ENCODE assay signal across 20 mouse cellular contexts in the genomic region with DNA sequence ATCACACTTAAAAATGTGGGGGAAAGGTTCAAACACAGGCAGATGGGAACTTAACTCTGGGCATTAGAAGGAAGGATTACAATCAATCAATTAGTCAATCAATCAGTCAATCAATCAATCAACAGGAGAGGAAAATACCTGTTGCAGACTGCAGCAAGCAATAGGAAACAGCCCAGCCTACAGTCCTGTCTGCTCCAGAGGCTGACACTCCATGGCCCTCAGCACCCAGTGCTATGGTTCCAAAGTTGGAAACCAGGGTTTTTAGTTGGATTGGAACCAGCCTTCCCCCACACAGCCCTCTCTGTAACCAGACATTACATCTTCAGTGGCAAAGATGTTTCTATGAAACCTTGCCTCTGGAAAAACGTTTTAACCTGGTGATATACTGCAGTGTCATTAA. TPM values are rescaled to one million over a fixed set of nuclear protein-coding genes. Genes with fewer than 3 reads are reported as not detected.
DNase-seq lines count a peak whose midpoint lies in the region; ATAC-seq and TF ChIP-seq lines count a peak whose summit lies in the region.
"Had no signal": no experiment of that assay in that cellular context is flagged by ENCODE, and none has a peak within 500 bp of the region (broad histone marks: within the 10 kb centered on the region; RNA-seq: fewer than 3 reads in every experiment).

No protein-coding gene starts in this region.

- no peaks in the 10 kb centered on the region for H3K79me2 ChIP-seq in liver, adult 2 months (ENCODE audit: control insufficient read depth, insufficient read depth, low read length)

- no peak overlapping the region for H3K9ac ChIP-seq in intestine, postnatal 0 days (ENCODE audit: low read depth, low read length)
- H3K9ac ChIP-seq in intestine, embryonic 16.5 days (ENCODE audit: low read depth, low read length), result no peak overlapping the region
- H3K9ac ChIP-seq in liver, adult 2 months (ENCODE audit: low read depth, low read length), result no peak overlapping the region
- H3K9ac ChIP-seq: forebrain, embryonic 15.5 days; hindbrain, embryonic 12.5 days; liver, embryonic 13.5 days; midbrain, embryonic 12.5 days; neural tube, embryonic 15.5 days had no signal

- H3K9me3 ChIP-seq in heart, embryonic 10.5 days, result no peaks in the 10 kb centered on the region
- H3K9me3 ChIP-seq in intestine, postnatal 0 days (ENCODE audit: control insufficient read depth), result no peaks in the 10 kb centered on the region
- no peaks in the 10 kb centered on the region for H3K9me3 ChIP-seq in intestine, embryonic 16.5 days (ENCODE audit: control insufficient read depth, low read length)
- H3K9me3 ChIP-seq: embryonic facial prominence, embryonic 10.5 days; forebrain, embryonic 15.5 days; hindbrain, embryonic 12.5 days; liver, embryonic 13.5 days; midbrain, embryonic 12.5 days; neural tube, embryonic 15.5 days had no signal

- no peaks in the 10 kb centered on the region for H3K36me3 ChIP-seq in heart, embryonic 10.5 days
- no peaks in the 10 kb centered on the region for H3K36me3 ChIP-seq in intestine, postnatal 0 days (ENCODE audit: control insufficient read depth, insufficient read depth)
- H3K36me3 ChIP-seq in intestine, embryonic 16.5 days (ENCODE audit: control insufficient read depth, insufficient read depth, low read length), result no peaks in the 10 kb centered on the region
- no peaks in the 10 kb centered on the region for H3K36me3 ChIP-seq in liver, adult 2 months (ENCODE audit: control insufficient read depth, insufficient read depth, low read length)
- H3K36me3 ChIP-seq: embryonic facial prominence, embryonic 10.5 days; forebrain, embryonic 15.5 days; hindbrain, embryonic 12.5 days; liver, embryonic 13.5 days; midbrain, embryonic 12.5 days; neural tube, embryonic 15.5 days had no signal

- no peak for ATAC-seq in intestine, postnatal 0 days
- ATAC-seq in intestine, embryonic 16.5 days, result no peak
- ATAC-seq: forebrain, embryonic 15.5 days had no signal

- peaks cover 23% of the 10 kb centered on the region for H3K4me1 ChIP-seq in heart, embryonic 10.5 days
- H3K4me1 ChIP-seq in intestine, postnatal 0 days (replicated peaks; ENCODE audit: control insufficient read depth, insufficient read depth, low read length), result 0 out of 2 replicates have a peak, but pooled peaks cover 2% of the 10 kb centered on the region
- H3K4me1 ChIP-seq in intestine, embryonic 16.5 days (ENCODE audit: control insufficient read depth, insufficient read depth, low read length), result peaks cover 18% of the 10 kb centered on the region; the same call in 1 of the 2 replicates
- peaks cover 5% of the 10 kb centered on the region for H3K4me1 ChIP-seq in liver, adult 2 months (ENCODE audit: control insufficient read depth, insufficient read depth, low read length)

- H3K4me2 ChIP-seq in intestine, postnatal 0 days (replicated peaks; ENCODE audit: low read depth), result peak overlapping the region; percentile 35; the same call in 1 of the 2 replicates
- H3K4me2 ChIP-seq in intestine, embryonic 16.5 days (ENCODE audit: low read depth, low read length), result no peak overlapping the region
- H3K4me2 ChIP-seq: hindbrain, embryonic 12.5 days; neural tube, embryonic 15.5 days had no signal

- no peak for TF ChIP-seq CTCF in intestine, postnatal 0 days (IDR thresholded peaks at IDR 0.05; ENCODE audit: low read depth)
- no peak for TF ChIP-seq CTCF in liver, adult 2 months (IDR thresholded peaks at IDR 0.05; ENCODE audit: low read depth, low read length)

- peaks cover 57% of the 10 kb centered on the region for H3K27me3 ChIP-seq in heart, embryonic 10.5 days (ENCODE audit: insufficient read depth, poor library complexity, severe bottlenecking)
- H3K27me3 ChIP-seq in intestine, postnatal 0 days (replicated peaks; ENCODE audit: control insufficient read depth, insufficient read depth, low read length), result peaks cover 14% of the 10 kb centered on the region
- peaks cover 11% of the 10 kb centered on the region; the same call in 1 of the 2 replicates for H3K27me3 ChIP-seq in intestine, embryonic 16.5 days (replicated peaks; ENCODE audit: control insufficient read depth, insufficient read depth, low read length)
- H3K27me3 ChIP-seq in liver, adult 2 months (ENCODE audit: control insufficient read depth, insufficient read depth, low read length), result no peaks in the 10 kb centered on the region
- H3K27me3 ChIP-seq: forebrain, embryonic 15.5 days had no signal

- no peak overlapping the region for H3K4me3 ChIP-seq in heart, embryonic 10.5 days
- H3K4me3 ChIP-seq in intestine, postnatal 0 days (ENCODE audit: low read depth, low read length), result no peak overlapping the region
- no peak overlapping the region for H3K4me3 ChIP-seq in intestine, embryonic 16.5 days (ENCODE audit: low read length)
- H3K4me3 ChIP-seq in liver, adult 2 months (ENCODE audit: insufficient read depth, low read depth, low read length), result no peak overlapping the region
- H3K4me3 ChIP-seq: forebrain, embryonic 15.5 days; hindbrain, embryonic 12.5 days; liver, embryonic 13.5 days; midbrain, embryonic 12.5 days; neural tube, embryonic 15.5 days had no signal

- H3K27ac ChIP-seq in heart, embryonic 10.5 days, result 0 out of 2 replicates have a peak overlapping the region, but pooled peaks have one; percentile 62
- no peak overlapping the region for H3K27ac ChIP-seq in intestine, postnatal 0 days (ENCODE audit: low read depth, low read length)
- H3K27ac ChIP-seq in intestine, embryonic 16.5 days (ENCODE audit: low read length), result no peak overlapping the region
- 0 out of 2 replicates have a peak overlapping the region, but pooled peaks have one; percentile 2 for H3K27ac ChIP-seq in liver, adult 2 months (replicated peaks; ENCODE audit: insufficient read depth, low read depth, low read length)
- H3K27ac ChIP-seq: embryonic facial prominence, embryonic 10.5 days; forebrain, embryonic 15.5 days; hindbrain, embryonic 12.5 days; liver, embryonic 13.5 days; midbrain, embryonic 12.5 days; neural tube, embryonic 15.5 days had no signal

- DNase-seq in heart, embryonic 10.5 days (ENCODE audit: low spot score), result no peak
- DNase-seq in heart, adult 8-10 months (ENCODE audit: low spot score), result no peak
- DNase-seq in liver, adult 2 months (ENCODE audit: extremely low read depth, low read depth, low spot score), result no peak
- DNase-seq in liver, result no peak
- no peak for DNase-seq in right cerebral cortex, postnatal 10 days (ENCODE audit: low spot score in 2 of 2)
- DNase-seq: cerebellum, adult 11-12 months; layer of hippocampus, adult 9-11 months; left cerebral cortex, postnatal 4 days; liver, embryonic 13.5 days; lung, adult 2 months; right cerebral cortex, adult 18-20 months had no signal

- 18% methylated on average over 1 of the region's 1 CpGs for WGBS in heart, embryonic 10.5 days
- WGBS in intestine, postnatal 0 days, result 26% methylated on average over 1 of the region's 1 CpGs
- 8% methylated on average over 1 of the region's 1 CpGs for WGBS in intestine, embryonic 16.5 days
- WGBS in liver, adult 2 months, result 22% methylated on average over 1 of the region's 1 CpGs

- no peak for TF ChIP-seq POLR2A in liver, adult 2 months (IDR thresholded peaks at IDR 0.05; ENCODE audit: extremely low read depth, insufficient read depth, low read length)

RNA-seq across cellular contexts. Expression of a gene that starts 19.0 kb away (rescaled TPM):
- polyA plus RNA-seq in heart, embryonic 10.5 days (2016; fragmentation: Nextera tagmentation; extraction: Ambion mirVana), result 14.4 and 19.6 TPM in 2 replicates
- 100 to 1,000 TPM; 109 to 137 (median 121) TPM for total RNA-seq in heart, adult 8-10 months (2022)
- 15.9 and 18.4 TPM in 2 replicates for polyA plus RNA-seq in intestine, postnatal 0 days (2015; fragmentation: Nextera tagmentation; extraction: Ambion mirVana)
- 23.7 and 24.0 TPM in 2 replicates for polyA plus RNA-seq in intestine, embryonic 16.5 days (2015; fragmentation: Nextera tagmentation; extraction: Ambion mirVana)
- total RNA-seq in liver, adult 2 months (2014; rRNA removed), result 12.5 and 20.0 TPM in 2 replicates
- polyA plus RNA-seq in liver, adult 2 months (2012; rRNA removed), result 31.7 and 32.2 TPM in 2 replicates

RNA-seq across cellular contexts. Expression of a gene that starts 24.4 kb away (rescaled TPM):
- polyA plus RNA-seq in heart, embryonic 10.5 days (2016; fragmentation: Nextera tagmentation; extraction: Ambion mirVana), result 0.33 and 1.1 TPM in 2 replicates
- under 1 TPM in 2 of 4 experiments, not detected in 2; 0.23 to 0.41 TPM for total RNA-seq in heart, adult 8-10 months (2022)
- 1.3 and 1.6 TPM in 2 replicates for polyA plus RNA-seq in intestine, postnatal 0 days (2015; fragmentation: Nextera tagmentation; extraction: Ambion mirVana)
- polyA plus RNA-seq in intestine, embryonic 16.5 days (2015; fragmentation: Nextera tagmentation; extraction: Ambion mirVana), result 2.5 and 2.6 TPM in 2 replicates
- not detected in 2 replicates for total RNA-seq in liver, adult 2 months (2014; rRNA removed)
- polyA plus RNA-seq in liver, adult 2 months (2012; rRNA removed), result not detected in 2 replicates
- total RNA-seq: megakaryocyte progenitor cell, adult 5-6 weeks had no signal
- polyA plus RNA-seq: C2C12 had no signal

Comparison
In these comparisons a context has a peak if more than half of its experiments do, and no peak if none do; other contexts are left out.
1. H3K27ac ChIP-seq: peak in heart, embryonic 10.5 days (single experiment) and liver, adult 2 months (single experiment); none in intestine, postnatal 0 days (single experiment) and intestine, embryonic 16.5 days (single experiment).